Mouse (Mus musculus): ENCODE data around the gene Gm33543.

Gene Gm33543

DNA sequence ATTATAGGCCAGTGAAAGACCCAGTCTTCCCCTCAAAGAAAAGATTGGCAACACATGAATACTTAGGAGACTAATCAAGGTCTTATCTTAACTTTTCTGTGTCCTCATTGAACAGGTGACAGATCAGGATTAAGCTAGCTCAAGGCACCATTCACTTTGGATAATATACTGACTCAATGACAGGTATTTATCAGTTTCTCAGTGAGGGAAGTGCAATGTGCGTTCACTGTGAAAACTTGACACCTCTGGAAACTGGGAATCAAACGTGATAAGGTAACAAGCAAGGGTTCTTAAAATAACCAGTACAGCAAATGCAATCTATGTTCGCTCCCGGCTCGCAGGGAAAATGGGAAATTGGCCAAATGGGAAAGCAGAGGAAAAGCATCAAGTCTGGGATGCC, 11.8 kb downstream of the Gm33543 start:
- DNase-seq, result no peak

DNA sequence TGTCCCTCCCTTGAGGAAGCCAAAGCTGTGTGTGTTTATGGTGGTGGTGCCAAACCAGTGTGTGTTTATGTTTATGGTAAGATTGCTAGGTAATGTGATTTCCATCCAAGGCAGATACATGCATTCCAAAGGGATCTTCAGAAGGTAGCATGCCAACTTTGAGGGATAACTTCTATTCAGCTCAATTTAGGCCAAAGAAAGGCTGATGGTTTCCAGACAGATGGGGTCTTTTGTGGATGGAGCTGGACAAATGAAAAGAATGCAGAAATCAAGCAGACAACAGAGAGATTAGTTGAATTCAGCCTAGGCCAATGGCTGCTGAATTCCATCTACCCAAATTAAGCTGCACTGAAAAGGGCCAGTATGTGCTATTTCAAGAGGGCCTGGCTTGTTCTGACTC, 13.3 kb downstream of the Gm33543 start:
- no peak for DNase-seq

- DNase-seq, result no peak
These were observed 14.4 kb downstream of the Gm33543 start for GRCm38 (mm10) chr10:95828374-95828773.

GRCm38 (mm10) chr10:95825651-95826050, 17.1 kb downstream of the Gm33543 start:
- no peak for DNase-seq

DNA sequence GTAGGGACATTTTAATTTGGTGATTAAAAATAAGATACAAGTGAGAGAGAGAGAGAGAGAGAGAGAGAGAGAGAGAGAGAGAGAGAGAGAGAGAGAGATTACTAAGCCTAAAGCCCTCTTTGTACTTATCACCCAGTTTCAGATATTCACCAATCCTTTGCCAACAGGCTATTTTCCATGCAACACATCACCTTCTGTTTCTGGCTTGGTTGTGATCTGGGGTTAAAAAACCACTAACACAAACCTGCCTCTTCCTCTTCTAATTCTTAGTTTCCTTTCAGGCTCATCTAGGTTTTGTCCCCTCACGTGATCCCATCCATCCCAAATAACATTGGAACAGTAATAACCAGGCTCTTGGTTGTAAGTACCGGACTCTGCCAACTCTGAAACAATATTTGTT, 24.2 kb downstream of the Gm33543 start:
- no peak for DNase-seq

GRCm38 (mm10) chr10:95817419-95818161, 25.1 kb downstream of the Gm33543 start:
- DNase-seq, result no peak

GRCm38 (mm10) chr10:95814351-95814750, 28.4 kb downstream of the Gm33543 start:
- DNase-seq, result no peak

- no peak for DNase-seq
These were observed 30.9 kb downstream of the Gm33543 start for GRCm38 (mm10) chr10:95811869-95812268.

DNA sequence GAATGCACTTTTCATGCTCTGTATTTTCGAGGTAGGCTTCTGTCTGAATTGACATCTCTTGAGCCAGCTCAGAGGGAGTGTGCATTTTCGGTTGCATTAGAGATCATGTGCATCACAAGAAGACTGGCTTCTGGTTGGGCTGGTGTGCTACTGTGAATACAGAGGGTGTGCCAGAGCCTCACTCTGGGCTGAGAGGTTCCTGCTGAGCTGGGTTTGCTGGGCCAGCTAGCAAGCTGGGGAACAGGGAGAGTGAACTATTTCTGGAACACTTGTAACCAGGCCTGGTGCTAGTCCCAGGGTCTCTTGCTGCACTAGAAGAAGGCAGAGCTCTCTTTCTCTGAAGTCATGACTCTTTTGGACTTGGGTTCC, 41.3 kb downstream of the Gm33543 start:
- DNase-seq, result no peak

GRCm38 (mm10) chr10:95800693-95801442, 41.9 kb downstream of the Gm33543 start:
- no peak for DNase-seq

GRCm38 (mm10) chr10:95797645-95798395, 44.9 kb downstream of the Gm33543 start:
- DNase-seq, result no peak

GRCm38 (mm10) chr10:95795500-95795899, 47.2 kb downstream of the Gm33543 start:
- DNase-seq, result no peak

- DNase-seq, result no peak
These were observed 48.0 kb downstream of the Gm33543 start for GRCm38 (mm10) chr10:95794706-95795105.

GRCm38 (mm10) chr10:95791427-95791804, 51.3 kb downstream of the Gm33543 start:
- DNase-seq, result no peak

GRCm38 (mm10) chr10:95790771-95791426, 51.8 kb downstream of the Gm33543 start:
- no peak for DNase-seq

- peak; percentile 13 for DNase-seq
These were observed 55.6 kb downstream of the Gm33543 start for GRCm38 (mm10) chr10:95787176-95787575.

- DNase-seq, result no peak
These were observed 57.9 kb downstream of the Gm33543 start for GRCm38 (mm10) chr10:95784837-95785236.

GRCm38 (mm10) chr10:95780881-95781600, 61.7 kb downstream of the Gm33543 start:
- DNase-seq, result no peak

DNA sequence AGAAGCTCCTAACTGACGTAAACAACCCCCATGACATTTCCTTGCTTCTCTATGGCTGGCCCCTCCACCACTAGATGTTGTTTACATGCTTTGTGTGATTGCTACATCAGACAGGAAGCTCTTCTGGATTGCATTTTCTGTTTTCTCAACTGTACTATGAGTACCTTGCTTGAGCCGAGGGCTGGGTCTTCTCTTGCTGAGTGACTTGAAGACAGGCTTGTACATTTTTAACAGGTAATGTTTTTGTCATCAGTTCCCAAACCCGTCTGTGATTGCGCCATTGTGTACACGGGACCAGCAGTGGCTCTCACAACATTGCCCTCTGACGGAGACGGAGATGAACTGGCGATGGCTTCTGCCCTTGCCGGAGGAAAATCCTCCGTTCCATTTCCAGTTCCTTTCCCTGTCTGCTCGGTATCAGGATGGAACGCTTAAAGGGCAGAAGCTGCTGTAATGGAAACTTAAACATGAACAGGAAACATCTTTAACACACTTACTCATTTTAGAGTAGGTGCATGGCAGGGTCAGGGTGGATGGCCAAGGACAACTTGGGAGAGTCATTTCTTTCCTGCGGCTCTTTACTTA, 62.8 kb downstream of the Gm33543 start:
- no peak for DNase-seq

DNA sequence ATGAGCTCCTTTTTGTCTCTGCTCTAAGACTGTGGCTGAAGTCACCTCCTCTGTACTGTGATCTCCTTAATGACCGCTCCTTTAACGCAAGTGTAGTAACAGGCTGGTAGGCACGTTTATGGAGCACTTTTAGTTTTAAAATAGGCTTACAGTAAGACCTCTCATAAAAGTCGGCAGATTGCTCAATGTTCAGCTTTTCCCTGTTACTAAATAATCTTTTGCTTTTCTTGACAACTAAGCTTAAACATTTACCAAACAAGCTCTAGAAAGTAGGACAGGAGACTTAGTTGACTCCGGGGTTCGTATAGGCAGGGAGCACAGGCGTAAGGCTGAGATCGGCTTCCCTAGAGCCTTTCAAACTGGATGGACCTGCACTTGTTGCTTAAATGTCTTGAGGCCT, 64.1 kb downstream of the Gm33543 start:
- no peak for DNase-seq

GRCm38 (mm10) chr10:95777701-95778320, 64.9 kb downstream of the Gm33543 start:
- DNase-seq, result no peak

DNA sequence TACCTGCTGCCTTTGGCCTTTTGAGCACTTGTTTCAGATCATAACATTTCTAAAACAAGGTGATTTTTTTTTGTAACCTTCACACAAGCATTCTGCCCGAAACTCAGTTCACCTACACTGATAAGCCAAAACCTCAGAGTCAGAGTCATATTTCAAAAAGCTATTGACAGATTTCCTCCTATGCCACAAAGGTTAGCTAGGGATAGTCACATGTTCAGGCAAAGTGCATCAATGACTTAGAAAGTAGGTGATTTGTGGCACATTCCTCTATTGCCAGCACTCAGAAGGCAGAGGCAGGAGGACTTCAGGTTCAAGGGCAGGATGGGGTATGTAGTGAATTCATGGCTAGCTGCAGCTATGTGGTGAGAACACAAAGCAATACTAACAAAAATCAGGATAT, 65.7 kb downstream of the Gm33543 start:
- no peak for DNase-seq
